Mouse (Mus musculus) myocyte (in vitro differentiated cells): ENCODE measurements around the gene Gm5426. TPM values are rescaled to one million over a fixed set of nuclear protein-coding genes. Genes with fewer than 3 reads are reported as not detected.

Experiments
- H3K27me3 ChIP-seq: one replicate; pipeline ENCODE4 v1.6.1; 2011; ENCODE audit not compliant: control insufficient read depth, insufficient read depth, insufficient read length
- H3K36me3 ChIP-seq: one replicate; pipeline ENCODE4 v1.6.1; 2011; ENCODE audit not compliant: control insufficient read depth, insufficient read depth
- H3K4me2 ChIP-seq: one replicate; pipeline ENCODE4 v1.6.1; 2011; ENCODE audit warnings: low read depth, control low read depth
- H3K4me3 ChIP-seq: one replicate; pipeline ENCODE4 v1.5.1; 2011; ENCODE audit warnings: mild to moderate bottlenecking, control low read depth, moderate library complexity
- H3K79me2 ChIP-seq: one replicate; pipeline ENCODE4 v1.6.1; 2011; ENCODE audit not compliant: control insufficient read depth, insufficient read depth
- H3ac ChIP-seq: one replicate; pipeline ENCODE4 v1.6.1; 2011; ENCODE audit not compliant: control insufficient read depth, insufficient read length
- CEBPB ChIP-seq: IDR thresholded peaks from 2 replicates; pipeline ENCODE4 v1.6.1; 2011; ENCODE audit warnings: mild to moderate bottlenecking, moderate library complexity; ENCODE audit not compliant: poor library complexity, insufficient read depth, severe bottlenecking
- E2F4 ChIP-seq: IDR thresholded peaks from one replicate; pipeline ENCODE4 v1.6.1; 2011; ENCODE audit warnings: mild to moderate bottlenecking, control low read depth, moderate library complexity; ENCODE audit not compliant: insufficient read depth
- MAX ChIP-seq: IDR thresholded peaks from one replicate; pipeline ENCODE4 v1.6.1; 2011; ENCODE audit warnings: low read depth, mild to moderate bottlenecking, control low read depth
- MYOD1 ChIP-seq, 3 experiments: IDR thresholded peaks; one replicate each; pipeline ENCODE4 v1.6.1; 2011; ENCODE audit warnings: control low read depth in 2 of 3, low read depth in 2 of 3, mild to moderate bottlenecking in 2 of 3, moderate library complexity in 1 of 3; ENCODE audit not compliant: insufficient read length in 2 of 3, control insufficient read depth in 1 of 3
- MYOG ChIP-seq, 3 experiments: IDR thresholded peaks; one replicate each; pipeline ENCODE4 v1.6.1; 2011; ENCODE audit warnings: control low read depth in 2 of 3, low read depth in 2 of 3, mild to moderate bottlenecking in 2 of 3; ENCODE audit not compliant: insufficient read length in 2 of 3, control insufficient read depth in 1 of 3, insufficient read depth in 1 of 3
- POLR2A ChIP-seq: IDR thresholded peaks from one replicate; pipeline ENCODE4 v1.6.1; 2011; ENCODE audit warnings: low read depth, mild to moderate bottlenecking, control low read depth, moderate library complexity; ENCODE audit not compliant: insufficient read length
- POLR2AphosphoS2 ChIP-seq: IDR thresholded peaks from one replicate; pipeline ENCODE4 v1.6.1; 2011; ENCODE audit warnings: low read depth, control low read depth; ENCODE audit not compliant: insufficient read length
- REST ChIP-seq: IDR thresholded peaks from one replicate; pipeline ENCODE4 v1.6.1; 2011; ENCODE audit warnings: mild to moderate bottlenecking, control low read depth, moderate library complexity; ENCODE audit not compliant: insufficient read depth, insufficient read length
- SRF ChIP-seq: IDR thresholded peaks from one replicate; pipeline ENCODE4 v1.6.1; 2011; ENCODE audit warnings: low read depth; ENCODE audit not compliant: control insufficient read depth, insufficient read length
- TCF12 ChIP-seq: IDR thresholded peaks from one replicate; pipeline ENCODE4 v1.6.1; 2011; ENCODE audit warnings: mild to moderate bottlenecking, control low read depth; ENCODE audit not compliant: poor library complexity, insufficient read depth, severe bottlenecking
- TCF3 ChIP-seq: IDR thresholded peaks from one replicate; pipeline ENCODE4 v1.6.1; 2011; ENCODE audit warnings: low read depth, control low read depth; ENCODE audit not compliant: insufficient read length
- USF1 ChIP-seq: IDR thresholded peaks from one replicate; pipeline ENCODE4 v1.6.1; 2011; ENCODE audit warnings: low read depth, mild to moderate bottlenecking, control low read depth, moderate library complexity
- polyA plus RNA-seq: library from polyadenylated mRNA; unstranded; fragments of >200 nt; fragmentation: generic; extraction: Trizol; gene quantifications from one replicate; pipeline ENCODE4 v1.2.1, GENCODE M21; 2012; ENCODE audit warnings: missing spikeins

The Gm5426 gene
- polyA plus RNA-seq, 1 experiment, result not detected

DNA sequence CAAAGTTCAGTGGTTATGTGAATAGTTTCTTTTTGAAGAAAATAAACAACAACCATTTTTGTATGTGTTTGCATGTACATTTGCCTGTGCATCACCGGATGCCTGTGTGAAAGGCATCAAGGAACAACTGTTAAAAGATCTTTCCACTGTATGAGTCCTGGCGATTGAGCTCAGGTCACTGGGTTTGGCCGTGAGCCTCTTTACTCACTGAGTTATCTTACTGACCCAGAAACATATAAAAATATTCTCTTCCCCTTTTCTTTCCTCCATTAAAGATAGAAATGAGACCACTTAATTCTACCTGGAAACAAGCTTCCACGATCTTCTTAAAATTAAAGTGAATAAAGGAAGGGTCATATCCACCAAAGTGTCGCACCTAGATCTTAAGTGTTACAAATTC is 10.2 kb downstream of the Gm5426 start:
- Histone ChIP-seq H3K27me3 (no peaks in the 10 kb centered on the region), H3K79me2 (no peaks in the 10 kb centered on the region), H3K36me3 (no peaks in the 10 kb centered on the region), H3K4me3 (no peak overlapping the region), H3ac (no peak overlapping the region), H3K4me2 (no peak overlapping the region)
- TF ChIP-seq USF1 (no peak), MYOG (IDR thresholded peaks at IDR 0.05; ENCODE audit: control insufficient read depth in 1 of 3, insufficient read depth in 1 of 3, insufficient read length in 2 of 3, low read depth in 2 of 3) (no peak), TCF12 (no peak), CEBPB (no peak), TCF3 (no peak), MYOD1 (IDR thresholded peaks at IDR 0.05; ENCODE audit: control insufficient read depth in 1 of 3, insufficient read length in 2 of 3, low read depth in 2 of 3) (no peak), REST (no peak), MAX (no peak), POLR2AphosphoS2 (no peak), POLR2A (no peak), E2F4 (no peak), SRF (no peak)

DNA sequence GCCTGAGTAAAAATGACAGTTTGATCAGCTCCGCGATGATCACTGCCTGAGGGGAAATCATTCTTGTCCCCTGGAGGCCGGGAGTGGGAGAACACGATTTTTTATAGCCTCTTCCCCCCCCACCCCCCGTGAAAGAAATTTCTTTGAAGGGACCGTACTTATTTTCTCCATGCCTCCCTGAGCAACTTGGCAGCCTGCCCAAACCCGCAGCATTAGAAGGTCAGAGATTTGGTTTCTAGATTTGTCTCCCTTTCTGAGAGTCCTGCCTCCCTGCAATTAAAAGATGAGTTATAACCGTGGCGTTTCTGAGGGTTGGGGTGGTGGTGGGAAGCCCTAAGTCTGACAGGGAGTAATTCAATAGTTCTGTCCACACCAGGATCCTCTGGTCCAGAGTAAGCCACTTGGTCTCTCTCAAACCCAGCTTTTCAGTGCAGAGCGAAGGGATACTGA is 11.9 kb downstream of the Gm5426 start:
- Histone ChIP-seq H3K4me3 (no peak overlapping the region), H3K4me2 (peak overlapping the region; percentile 51), H3K79me2 (no peaks in the 10 kb centered on the region), H3K27me3 (no peaks in the 10 kb centered on the region), H3ac (no peak overlapping the region), H3K36me3 (no peaks in the 10 kb centered on the region)
- no peak for TF ChIP-seq MYOD1 (IDR thresholded peaks at IDR 0.05; ENCODE audit: control insufficient read depth in 1 of 3, insufficient read length in 2 of 3, low read depth in 2 of 3)
- 0 out of 2 replicates have a peak, but pooled peaks have one; percentile 19 for TF ChIP-seq CEBPB
- no peak for TF ChIP-seq POLR2A
- no peak for TF ChIP-seq REST

DNA sequence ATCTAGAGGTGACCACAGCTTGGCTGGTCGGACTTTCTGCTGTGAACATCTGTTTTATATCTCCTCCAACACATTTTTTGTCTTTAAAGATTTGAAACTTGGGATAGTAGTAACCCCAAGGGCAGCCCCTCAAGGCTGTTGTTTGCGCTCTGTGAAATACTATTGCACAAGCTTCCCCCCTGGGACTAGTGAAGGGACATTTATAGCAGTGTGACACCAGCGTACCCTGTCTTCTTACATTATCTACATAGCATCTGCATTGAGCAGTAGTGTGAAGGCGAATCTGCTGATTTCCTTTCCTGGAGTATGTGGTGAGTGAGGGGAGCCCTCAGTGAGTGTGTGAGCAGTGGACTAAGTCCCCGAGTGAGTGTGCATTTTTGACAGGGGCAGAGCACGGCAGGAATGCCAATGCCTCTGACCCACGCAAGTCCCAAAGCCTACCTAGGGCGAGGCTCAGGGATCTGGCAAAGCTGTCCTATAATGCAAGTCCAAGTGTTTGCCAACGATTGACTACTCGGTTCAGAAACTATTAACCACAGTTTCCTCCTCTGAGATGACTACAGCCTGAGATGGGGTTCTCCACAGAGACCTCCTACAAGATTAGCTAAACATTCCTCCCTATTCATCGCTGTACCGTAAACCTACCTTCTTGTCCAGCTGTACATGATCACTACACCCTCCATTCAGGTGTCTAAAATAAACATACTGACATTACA is 14.2 kb downstream of the Gm5426 start:
- Histone ChIP-seq H3K27me3 (no peaks in the 10 kb centered on the region), H3K4me3 (no peak overlapping the region), H3K79me2 (no peaks in the 10 kb centered on the region), H3ac (no peak overlapping the region), H3K36me3 (no peaks in the 10 kb centered on the region), H3K4me2 (no peak overlapping the region)
- no peak for TF ChIP-seq USF1

DNA sequence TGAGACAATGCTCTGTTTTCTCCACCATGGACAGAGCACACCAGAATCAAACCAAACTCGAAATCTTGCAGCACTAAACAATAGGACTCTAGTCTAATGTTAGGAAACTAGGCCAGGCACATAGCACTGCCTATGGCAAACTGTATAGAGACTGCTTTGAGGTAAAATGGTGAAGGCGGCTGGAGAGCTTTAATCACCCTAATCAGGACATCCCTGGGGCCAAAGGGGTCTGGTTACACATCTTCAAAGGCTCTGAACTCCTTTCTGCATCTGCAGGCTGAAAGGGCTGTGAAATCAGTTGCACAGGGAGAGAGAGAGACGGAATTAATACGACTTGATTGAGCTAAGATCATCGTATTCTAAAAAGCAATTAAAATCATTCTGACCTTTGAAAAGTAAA is 16.9 kb downstream of the Gm5426 start:
- Histone ChIP-seq H3K79me2 (no peaks in the 10 kb centered on the region), H3K36me3 (no peaks in the 10 kb centered on the region), H3ac (no peak overlapping the region), H3K4me3 (no peak overlapping the region), H3K4me2 (no peak overlapping the region), H3K27me3 (no peaks in the 10 kb centered on the region)
- TF ChIP-seq E2F4, result no peak
- TF ChIP-seq REST, result no peak
- TF ChIP-seq MAX, result no peak
- no peak for TF ChIP-seq TCF12
- no peak for TF ChIP-seq MYOD1 (IDR thresholded peaks at IDR 0.05; ENCODE audit: control insufficient read depth in 1 of 3, insufficient read length in 2 of 3, low read depth in 2 of 3)
- TF ChIP-seq MYOG (IDR thresholded peaks at IDR 0.05; ENCODE audit: control insufficient read depth in 1 of 3, insufficient read depth in 1 of 3, insufficient read length in 2 of 3, low read depth in 2 of 3), result no peak
- TF ChIP-seq POLR2A, result no peak
- TF ChIP-seq POLR2AphosphoS2, result no peak
- no peak for TF ChIP-seq USF1
- no peak for TF ChIP-seq CEBPB
- TF ChIP-seq SRF, result no peak
- no peak for TF ChIP-seq TCF3

GRCm38 (mm10) chr10:96162975-96163706 is 26.7 kb downstream of the Gm5426 start:
- Histone ChIP-seq H3K27me3 (no peaks in the 10 kb centered on the region), H3K36me3 (no peaks in the 10 kb centered on the region), H3K4me3 (no peak overlapping the region), H3K4me2 (peak overlapping the region; percentile 59), H3K79me2 (no peaks in the 10 kb centered on the region), H3ac (no peak overlapping the region)
- TF ChIP-seq TCF3 (no peak), CEBPB (0 out of 2 replicates have a peak, but pooled peaks have one; percentile 34), MYOD1 (IDR thresholded peaks at IDR 0.05; ENCODE audit: control insufficient read depth in 1 of 3, insufficient read length in 2 of 3, low read depth in 2 of 3) (no peak), TCF12 (no peak), USF1 (no peak)
